Mouse (Mus musculus) small intestine, adult 2 months (tissue): ENCODE results near the gene Ston2. TPM values are rescaled to one million over a fixed set of nuclear protein-coding genes. Genes with fewer than 3 reads are reported as not detected.

Experiments used
- H3K27ac ChIP-seq: fragments of 200-500 bp; 2 replicates; pipeline ENCODE4 v1.5.1; 2012; ENCODE audit warnings: low read depth, low read length, control low read depth, inconsistent platforms; ENCODE audit not compliant: insufficient read depth
- H3K27me3 ChIP-seq: fragments of 200-500 bp; 2 replicates; pipeline ENCODE4 v1.6.1; 2012; ENCODE audit warnings: mild to moderate bottlenecking, moderate library complexity, low read length, inconsistent platforms; ENCODE audit not compliant: control insufficient read depth, insufficient read depth
- H3K36me3 ChIP-seq: fragments of 200-500 bp; 2 replicates; pipeline ENCODE4 v1.6.1; 2012; ENCODE audit warnings: mild to moderate bottlenecking, low read length, control low read depth, inconsistent platforms; ENCODE audit not compliant: control insufficient read depth, insufficient read depth
- H3K4me1 ChIP-seq: fragments of 200-500 bp; 2 replicates; pipeline ENCODE4 v1.6.1; 2012; ENCODE audit warnings: low read length, inconsistent platforms, mixed read lengths; ENCODE audit not compliant: control insufficient read depth, insufficient read depth, insufficient read length
- H3K4me3 ChIP-seq: fragments of 200-500 bp; 2 replicates; pipeline ENCODE4 v1.5.1; 2012; ENCODE audit warnings: low read depth, mild to moderate bottlenecking, control low read depth, inconsistent platforms, low read length, moderate library complexity
- CTCF ChIP-seq: fragments of 200-500 bp; IDR thresholded peaks from 2 replicates; pipeline ENCODE4 v1.5.1; 2012; ENCODE audit warnings: low read depth, mild to moderate bottlenecking, control low read depth, inconsistent platforms, low read length, moderate library complexity, mixed read lengths; ENCODE audit not compliant: insufficient replicate concordance, insufficient read length; ENCODE audit errors: extremely low read depth
- POLR2A ChIP-seq: fragments of 200-500 bp; IDR thresholded peaks from 2 replicates; pipeline ENCODE4 v1.6.1; 2012; ENCODE audit warnings: low read depth, mild to moderate bottlenecking, control low read depth, inconsistent platforms, low read length, moderate library complexity
- WGBS: fragments of 180-500 bp; shearing (Covaris S2); methylation state at CpG from one replicate; pipeline ENCODE4 v1.1.7; 2018; 5-methylcytosine and 5-hydroxymethylcytosine counted together
- polyA plus RNA-seq: library from polyadenylated mRNA; depleted of rRNA; stranded (reverse); fragments of >200 nt; gene quantifications from 2 replicates; pipeline ENCODE4 v1.2.3, GENCODE M21; 2012

Ston2 gene
- polyA plus RNA-seq, 1 experiment, result 13.1 TPM

DNA sequence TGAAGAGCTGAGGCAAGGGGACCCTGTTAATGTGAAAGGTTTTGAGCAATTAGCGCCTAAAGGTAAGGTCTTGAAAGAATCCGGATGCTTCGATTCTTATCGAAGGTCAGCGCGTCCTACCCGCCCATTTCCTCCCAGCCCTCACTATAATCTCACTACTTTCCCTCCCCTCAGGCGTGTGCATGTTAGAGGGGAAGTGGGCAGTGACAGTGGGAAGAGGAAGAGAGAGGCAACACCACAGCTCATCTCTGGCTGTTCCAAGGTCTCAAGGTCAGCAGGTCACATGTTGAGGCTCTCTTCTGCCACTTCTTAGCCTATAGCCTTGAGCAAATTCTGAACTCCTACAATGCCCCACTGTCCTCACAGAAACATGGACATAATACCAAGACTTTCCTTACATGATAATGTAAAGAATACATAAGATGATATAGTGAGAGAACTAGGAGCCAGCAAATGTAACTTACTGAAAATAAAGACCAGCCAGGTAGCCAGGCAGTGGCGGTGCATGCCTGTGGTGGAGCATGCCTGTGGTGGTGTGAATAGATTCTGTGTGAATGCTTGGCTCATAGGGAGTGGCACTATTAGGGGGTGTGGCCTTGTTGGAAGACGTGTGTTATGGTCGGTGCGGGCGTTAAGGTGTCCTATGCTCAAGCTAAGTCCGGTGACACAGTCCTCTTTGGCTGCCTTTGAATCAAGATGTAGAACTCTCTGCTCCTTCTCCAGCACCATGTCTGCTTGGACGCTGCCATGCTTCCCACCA is 51.8 kb downstream of the Ston2 start:
- WGBS, result 80% methylated on average over 15 of the region's 15 CpGs
- H3K4me1 ChIP-seq, result peaks cover 9% of the 10 kb centered on the region; the same call in 1 of the 2 replicates
- no peak overlapping the region for H3K4me3 ChIP-seq
- no peaks in the 10 kb centered on the region for H3K36me3 ChIP-seq
- no peak overlapping the region for H3K27ac ChIP-seq
- TF ChIP-seq POLR2A, result no peak
- no peak for TF ChIP-seq CTCF
- H3K27me3 ChIP-seq, result no peaks in the 10 kb centered on the region

DNA sequence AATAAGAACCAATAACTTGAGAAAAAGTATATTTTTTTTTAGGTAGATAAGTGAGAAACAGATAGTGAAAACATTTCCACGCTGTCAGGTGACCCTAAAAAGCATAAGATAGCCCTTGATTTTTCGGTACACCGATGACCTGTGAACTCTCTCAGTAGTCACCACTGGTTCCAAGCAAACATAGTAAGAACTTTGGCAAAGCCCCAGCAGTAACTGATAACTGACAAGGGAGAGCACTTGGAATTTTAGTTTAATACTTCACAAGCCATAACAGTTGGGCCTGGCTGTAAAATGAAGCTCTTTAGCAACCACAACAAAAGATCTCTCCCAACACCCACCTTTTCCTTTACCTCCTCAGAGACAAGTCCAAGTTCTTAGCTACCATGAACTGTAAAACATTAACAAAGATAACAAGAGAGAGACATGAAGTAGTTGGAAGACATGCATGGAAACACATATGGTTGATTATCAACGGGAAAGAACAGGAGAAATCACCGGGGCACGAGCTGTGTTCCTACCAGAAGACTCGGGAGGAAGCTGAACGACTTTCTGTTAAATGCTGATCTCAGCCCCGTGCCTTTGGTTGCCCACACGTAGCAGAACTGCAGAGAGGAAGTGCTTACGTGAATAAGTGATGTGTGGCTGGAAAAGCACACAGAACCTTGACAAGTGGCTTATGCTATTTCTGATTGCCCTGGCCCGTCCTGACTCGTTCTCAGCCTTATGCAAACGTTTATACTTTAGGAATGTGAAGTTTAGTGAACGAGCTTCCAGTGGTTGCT is 53.8 kb downstream of the Ston2 start:
- WGBS, result 17% methylated on average over 15 of the region's 15 CpGs
- no peak for TF ChIP-seq POLR2A
- TF ChIP-seq CTCF, result no peak
- H3K27me3 ChIP-seq, result no peaks in the 10 kb centered on the region
- no peaks in the 10 kb centered on the region for H3K36me3 ChIP-seq
- H3K4me3 ChIP-seq, result no peak overlapping the region
- H3K4me1 ChIP-seq, result peaks cover 9% of the 10 kb centered on the region; the same call in 1 of the 2 replicates
- H3K27ac ChIP-seq, result no peak overlapping the region

DNA sequence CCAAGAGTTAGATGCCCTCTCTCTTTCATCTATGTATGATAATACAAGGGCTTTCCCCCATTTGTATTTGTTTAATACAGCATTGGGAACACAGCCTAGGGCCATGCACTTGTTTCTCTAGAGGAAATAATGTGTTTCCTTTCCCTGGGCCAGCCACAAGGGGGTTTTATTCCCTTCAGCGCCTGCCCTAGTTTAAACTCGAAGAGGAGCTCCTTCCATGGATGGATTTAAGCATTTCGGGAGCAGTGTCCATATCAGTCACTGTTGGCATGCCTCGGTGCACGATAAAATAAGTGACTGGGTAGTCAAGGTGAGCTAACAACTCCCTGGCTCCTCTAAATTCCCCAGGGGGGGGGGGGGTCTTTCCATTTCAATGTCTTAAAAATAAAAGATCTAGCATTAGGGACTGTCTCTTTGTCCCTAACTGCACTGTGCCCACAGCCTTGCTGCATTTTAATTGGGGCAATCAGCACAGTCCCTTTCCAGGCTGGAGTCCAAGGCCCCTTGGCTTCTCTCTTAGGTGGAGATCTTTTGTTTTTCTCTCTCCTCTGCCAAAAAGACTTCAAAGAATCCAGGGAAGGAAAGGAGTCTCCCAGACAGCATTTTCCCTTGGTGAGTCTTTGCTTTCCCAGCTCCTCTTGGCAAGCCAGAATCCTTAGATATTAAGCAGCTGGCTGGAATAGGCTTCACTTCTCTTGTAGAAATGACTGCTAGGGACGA is 55.3 kb downstream of the Ston2 start:
- H3K27ac ChIP-seq, result no peak overlapping the region
- no peaks in the 10 kb centered on the region for H3K27me3 ChIP-seq
- no peaks in the 10 kb centered on the region for H3K36me3 ChIP-seq
- TF ChIP-seq CTCF (no peak), POLR2A (no peak)
- WGBS, result 79% methylated on average over 6 of the region's 6 CpGs
- H3K4me1 ChIP-seq, result peaks cover 9% of the 10 kb centered on the region; the same call in 1 of the 2 replicates
- H3K4me3 ChIP-seq, result no peak overlapping the region

DNA sequence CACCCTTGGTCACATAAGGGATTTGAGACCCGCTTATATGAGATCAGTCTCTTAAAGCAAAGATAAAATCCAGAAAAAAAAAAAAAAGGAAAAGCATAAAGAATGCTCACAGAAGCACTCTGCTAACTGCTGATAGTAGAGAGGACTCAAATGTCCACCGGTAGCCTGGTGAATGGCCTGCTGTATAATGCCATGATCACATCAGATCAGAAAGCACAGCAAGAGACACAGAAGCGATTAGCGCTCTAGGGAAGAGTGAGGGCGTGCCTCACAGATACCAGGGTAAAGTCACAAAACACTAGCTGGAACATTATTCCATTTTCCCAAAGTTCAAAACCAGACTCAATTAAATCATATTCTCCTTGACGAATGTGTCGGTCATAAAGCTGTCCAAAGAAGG is 62.0 kb downstream of the Ston2 start:
- Histone ChIP-seq H3K27ac (no peak overlapping the region), H3K36me3 (no peaks in the 10 kb centered on the region), H3K4me1 (no peaks in the 10 kb centered on the region), H3K4me3 (no peak overlapping the region), H3K27me3 (no peaks in the 10 kb centered on the region)
- TF ChIP-seq CTCF (no peak), POLR2A (no peak)
- WGBS, result 83% methylated on average over 7 of the region's 7 CpGs

DNA sequence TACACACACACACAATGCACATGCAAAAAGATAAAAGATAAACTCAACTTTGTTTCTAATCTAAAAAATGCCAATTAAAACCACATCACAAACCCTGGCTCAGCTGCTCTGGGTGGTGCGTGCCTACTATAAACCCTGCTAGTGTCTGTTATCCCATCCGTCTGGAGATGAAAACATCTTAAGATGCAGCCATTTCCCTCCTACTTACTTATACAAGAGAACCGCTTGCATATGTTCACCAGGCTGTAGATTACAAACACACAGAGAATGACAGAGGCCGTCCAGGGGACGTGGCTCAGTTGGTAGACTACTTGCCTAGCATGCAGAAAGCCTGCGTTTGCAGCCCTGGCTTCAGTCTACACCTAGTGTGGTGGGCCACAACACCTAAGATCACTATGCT is 64.3 kb downstream of the Ston2 start:
- 92% methylated on average over 6 of the region's 6 CpGs for WGBS
- Histone ChIP-seq H3K4me3 (no peak overlapping the region), H3K27me3 (no peaks in the 10 kb centered on the region), H3K27ac (no peak overlapping the region), H3K4me1 (no peaks in the 10 kb centered on the region), H3K36me3 (no peaks in the 10 kb centered on the region)
- no peak for TF ChIP-seq CTCF
- no peak for TF ChIP-seq POLR2A

DNA sequence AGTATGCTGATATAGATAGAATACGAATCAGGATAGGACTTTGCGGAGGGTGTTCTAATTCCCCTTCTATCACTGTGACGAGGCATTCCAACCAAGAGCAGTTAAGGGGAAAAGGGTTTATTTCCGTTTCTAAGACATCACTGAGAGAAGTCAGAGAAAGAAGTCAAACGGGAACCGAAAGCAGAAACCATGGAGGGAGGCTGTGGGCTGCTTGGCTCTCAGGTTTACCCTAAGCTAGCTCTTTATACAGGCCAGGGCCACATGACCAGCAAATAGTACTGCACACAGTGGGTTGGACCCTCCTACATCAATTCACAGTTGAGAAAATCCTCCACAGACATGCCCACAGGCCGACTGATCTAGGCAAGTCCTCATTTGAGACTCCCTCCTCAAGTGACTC is 69.1 kb downstream of the Ston2 start:
- TF ChIP-seq POLR2A (no peak), CTCF (no peak)
- no peaks in the 10 kb centered on the region for H3K27me3 ChIP-seq
- 85% methylated on average over 7 of the region's 7 CpGs for WGBS
- no peaks in the 10 kb centered on the region for H3K36me3 ChIP-seq
- H3K27ac ChIP-seq, result no peak overlapping the region
- no peaks in the 10 kb centered on the region for H3K4me1 ChIP-seq
- H3K4me3 ChIP-seq, result no peak overlapping the region
